Mouse (Mus musculus) cerebellum, adult 2 months (tissue): ENCODE measurements at regions not wholly inside any gene's neighbourhood (a gene's known extent, or its start where the extent isn't known, plus 50 kb on each side); places are given as distances from the start of the nearest gene placed in this dataset.

Experiments used
- DNase-seq, 2 experiments: peaks; one replicate each; pipeline ENCODE4 v3.0.0; 2021
- H3K27ac ChIP-seq: fragments of 200-500 bp; 2 replicates; pipeline ENCODE4 v1.5.1; 2012; ENCODE audit warnings: low read length, control low read depth, inconsistent platforms; ENCODE audit not compliant: insufficient read depth
- H3K27me3 ChIP-seq: fragments of 200-500 bp; 2 replicates; pipeline ENCODE4 v1.6.1; 2012; ENCODE audit warnings: inconsistent platforms, mild to moderate bottlenecking, low read length, moderate library complexity; ENCODE audit not compliant: control insufficient read depth, insufficient read depth
- H3K4me1 ChIP-seq: fragments of 200-500 bp; 2 replicates; pipeline ENCODE4 v1.6.1; 2011; ENCODE audit warnings: low read length; ENCODE audit not compliant: control insufficient read depth, insufficient read depth
- H3K4me3 ChIP-seq: fragments of 200-500 bp; replicated peaks from 2 replicates; pipeline ENCODE3; 2011; ENCODE audit warnings: mild to moderate bottlenecking, low read depth, low read length, control low read depth; ENCODE audit not compliant: insufficient read depth
- CTCF ChIP-seq: fragments of 200-500 bp; IDR thresholded peaks from 2 replicates; pipeline ENCODE4 v1.5.1; 2011; ENCODE audit warnings: low read depth, mild to moderate bottlenecking, control low read depth, low read length, moderate library complexity, borderline replicate concordance; ENCODE audit not compliant: insufficient read depth
- POLR2A ChIP-seq: fragments of 200-500 bp; IDR thresholded peaks from 2 replicates; pipeline ENCODE4 v1.6.1; 2011; ENCODE audit warnings: low read length, control low read depth, borderline replicate concordance; ENCODE audit not compliant: insufficient read depth
- WGBS: fragments of 180-500 bp; shearing (Covaris S2); methylation state at CpG from one replicate; pipeline ENCODE4 v1.1.7; 2018; 5-methylcytosine and 5-hydroxymethylcytosine counted together

- Histone ChIP-seq H3K4me3 (no peak overlapping the region), H3K27me3 (no peaks in the 10 kb centered on the region), H3K4me1 (peaks cover 4% of the 10 kb centered on the region; the same call in 1 of the 2 replicates), H3K27ac (no peak overlapping the region)
- DNase-seq: peak in 1 of 2 experiments; percentile 17
- TF ChIP-seq CTCF (no peak), POLR2A (no peak)
- 22% methylated on average over 5 of the region's 5 CpGs for WGBS
Observed at GRCm38 (mm10) chr11:8148485-8148825, 515.9 kb downstream of the Tns3 start.

GRCm38 (mm10) chr11:8147790-8148484, 516.4 kb downstream of the Tns3 start:
- peaks cover 4% of the 10 kb centered on the region; the same call in 1 of the 2 replicates for H3K4me1 ChIP-seq
- H3K27ac ChIP-seq: no peak overlapping the region
- H3K27me3 ChIP-seq: no peaks in the 10 kb centered on the region
- 58% methylated on average over 6 of the region's 6 CpGs for WGBS
- TF ChIP-seq POLR2A (no peak), CTCF (no peak)
- no peak overlapping the region for H3K4me3 ChIP-seq
- DNase-seq: peak in 1 of 2 experiments; percentile 15

- peak; percentile 56; the same call in 1 of the 2 replicates for TF ChIP-seq CTCF
- TF ChIP-seq POLR2A: no peak
- no peaks in the 10 kb centered on the region for H3K4me1 ChIP-seq
- peak; percentile 10 to 11 for DNase-seq
- H3K27ac ChIP-seq: no peak overlapping the region
- WGBS: 30% methylated on average over 4 of the region's 4 CpGs
- no peaks in the 10 kb centered on the region; the same call in 1 of the 2 replicates for H3K27me3 ChIP-seq
- H3K4me3 ChIP-seq: no peak overlapping the region
Observed at GRCm38 (mm10) chr11:8137366-8137765, 527.0 kb downstream of the Tns3 start.

- WGBS: 86% methylated on average over 4 of the region's 4 CpGs
- no peaks in the 10 kb centered on the region; the same call in 1 of the 2 replicates for H3K27me3 ChIP-seq
- TF ChIP-seq CTCF: no peak
- no peak for TF ChIP-seq POLR2A
- H3K4me3 ChIP-seq: no peak overlapping the region
- DNase-seq: no peak
- no peak overlapping the region for H3K27ac ChIP-seq
- no peaks in the 10 kb centered on the region for H3K4me1 ChIP-seq
Observed at GRCm38 (mm10) chr11:8136666-8137065, 527.7 kb downstream of the Tns3 start.

- H3K27ac ChIP-seq: no peak overlapping the region
- H3K4me1 ChIP-seq: no peaks in the 10 kb centered on the region
- TF ChIP-seq CTCF (no peak), POLR2A (no peak)
- WGBS: 81% methylated on average over 2 of the region's 2 CpGs
- no peaks in the 10 kb centered on the region for H3K27me3 ChIP-seq
- DNase-seq: no peak
- H3K4me3 ChIP-seq: no peak overlapping the region
Observed at GRCm38 (mm10) chr11:8109286-8109685, 555.0 kb downstream of the Tns3 start.

GRCm38 (mm10) chr11:8101091-8101490, 563.2 kb downstream of the Tns3 start:
- WGBS: 75% methylated on average over 7 of the region's 7 CpGs
- no peak for DNase-seq
- Histone ChIP-seq H3K4me3 (no peak overlapping the region), H3K27ac (no peak overlapping the region), H3K27me3 (no peaks in the 10 kb centered on the region), H3K4me1 (no peaks in the 10 kb centered on the region)
- TF ChIP-seq CTCF (no peak), POLR2A (no peak)

GRCm38 (mm10) chr11:8084328-8084727, 580.0 kb downstream of the Tns3 start:
- Histone ChIP-seq H3K27me3 (no peaks in the 10 kb centered on the region), H3K27ac (no peak overlapping the region), H3K4me3 (no peak overlapping the region), H3K4me1 (no peaks in the 10 kb centered on the region)
- 86% methylated on average over 2 of the region's 2 CpGs for WGBS
- DNase-seq: no peak
- TF ChIP-seq POLR2A: no peak
- TF ChIP-seq CTCF: no peak

- no peak overlapping the region for H3K4me3 ChIP-seq
- DNase-seq: no peak
- TF ChIP-seq CTCF (no peak), POLR2A (no peak)
- no peak overlapping the region for H3K27ac ChIP-seq
- H3K27me3 ChIP-seq: no peaks in the 10 kb centered on the region
- WGBS: 90% methylated on average over 5 of the region's 6 CpGs
- no peaks in the 10 kb centered on the region for H3K4me1 ChIP-seq
Observed at GRCm38 (mm10) chr11:8082811-8083210, 581.5 kb downstream of the Tns3 start.

GRCm38 (mm10) chr11:8073321-8073720, 591.0 kb downstream of the Tns3 start:
- WGBS: 98% methylated on average over 1 of the region's 1 CpGs
- DNase-seq: no peak
- Histone ChIP-seq H3K27me3 (no peaks in the 10 kb centered on the region), H3K4me3 (no peak overlapping the region), H3K4me1 (no peaks in the 10 kb centered on the region), H3K27ac (no peak overlapping the region)
- TF ChIP-seq CTCF: no peak
- no peak for TF ChIP-seq POLR2A
